Mouse (Mus musculus) kidney, adult 2 months (tissue): Measurements from ENCODE around the gene Zfp580.

ENCODE experiments used
- CTCF ChIP-seq: fragments of 200-500 bp; conservative IDR thresholded peaks from 2 replicates; pipeline ENCODE4 v1.5.1; 2011; ENCODE audit warnings: low read depth, mild to moderate bottlenecking, control low read depth, low read length, moderate library complexity, mixed read lengths; ENCODE audit not compliant: insufficient read depth, insufficient read length
- POLR2A ChIP-seq: fragments of 200-500 bp; IDR thresholded peaks from one replicate; pipeline ENCODE4 v1.6.1; 2011; ENCODE audit warnings: low read depth, low read length, control low read depth

DNA sequence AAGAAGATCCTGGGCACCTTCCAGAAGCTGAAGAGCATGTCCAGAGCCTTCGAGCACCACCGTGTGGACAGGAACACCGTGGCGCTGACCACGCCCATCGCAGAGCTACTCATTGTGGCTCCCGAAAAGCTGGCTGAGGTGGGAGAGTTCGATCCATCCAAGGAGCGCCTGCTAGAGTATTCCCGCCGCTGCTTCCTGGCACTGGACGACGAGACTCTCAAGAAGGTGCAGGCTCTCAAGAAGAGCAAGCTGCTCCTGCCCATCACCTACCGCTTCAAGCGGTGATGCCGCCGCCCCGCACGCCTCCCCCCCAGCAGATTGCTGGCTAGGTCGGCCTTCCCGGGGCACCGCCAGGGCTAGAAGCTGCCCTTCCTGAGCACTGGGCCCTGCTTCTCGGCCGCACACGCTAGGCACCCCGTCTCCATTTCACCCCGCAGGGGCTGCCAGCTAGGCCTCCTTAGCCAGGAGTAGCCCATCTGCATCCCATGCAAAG is 8.9 kb downstream of the Zfp580 start:
- TF ChIP-seq POLR2A (no peak), CTCF (peak; percentile 89)
